Mouse (Mus musculus) inflammation-experienced regulatory T-cells, adult 6 months (primary cell): Measurements from ENCODE around the gene Aff3. TPM values are rescaled to one million over a fixed set of nuclear protein-coding genes. Genes with fewer than 3 reads are reported as not detected.

ENCODE experiments used
- ATAC-seq: one replicate; pipeline ENCODE4 v1.8.0; 2017
- polyA plus RNA-seq, 3 experiments: library from polyadenylated mRNA; unstranded; fragments of 100-300 nt; shearing (Covaris generic); gene quantifications; one replicate each; pipeline ENCODE4 v1.2.1; 2017

The Aff3 gene
- polyA plus RNA-seq, 3 experiments from 2014 or later = 4.1 to 16.7 (median 15.5) TPM

- ATAC-seq = no peak
Observed at GRCm38 (mm10) chr1:38310076-38310475, 354.7 kb downstream of the Aff3 start.

GRCm38 (mm10) chr1:38309341-38309740 is 355.4 kb downstream of the Aff3 start:
- no peak for ATAC-seq

- ATAC-seq = no peak
Observed at GRCm38 (mm10) chr1:38308705-38308996, 356.1 kb downstream of the Aff3 start.

- no peak for ATAC-seq
Observed at GRCm38 (mm10) chr1:38307821-38308704, 356.7 kb downstream of the Aff3 start.

GRCm38 (mm10) chr1:38307234-38307633 is 357.5 kb downstream of the Aff3 start:
- no peak for ATAC-seq

GRCm38 (mm10) chr1:38306146-38306545 is 358.6 kb downstream of the Aff3 start:
- ATAC-seq = no peak

- no peak for ATAC-seq
Observed at GRCm38 (mm10) chr1:38304376-38304775, 360.4 kb downstream of the Aff3 start.

- no peak for ATAC-seq
Observed at GRCm38 (mm10) chr1:38298291-38298690, 366.5 kb downstream of the Aff3 start.

GRCm38 (mm10) chr1:38294906-38295305 is 369.8 kb downstream of the Aff3 start:
- ATAC-seq = no peak

- ATAC-seq = no peak
Observed at GRCm38 (mm10) chr1:38294336-38294695, 370.4 kb downstream of the Aff3 start.

GRCm38 (mm10) chr1:38293671-38294335 is 371.0 kb downstream of the Aff3 start:
- ATAC-seq = no peak

- no peak for ATAC-seq
Observed at GRCm38 (mm10) chr1:38292851-38293250, 371.9 kb downstream of the Aff3 start.

GRCm38 (mm10) chr1:38291915-38292314 is 372.8 kb downstream of the Aff3 start:
- ATAC-seq = no peak

GRCm38 (mm10) chr1:38291497-38291896 is 373.3 kb downstream of the Aff3 start:
- ATAC-seq = no peak

GRCm38 (mm10) chr1:38290881-38291280 is 373.9 kb downstream of the Aff3 start:
- no peak for ATAC-seq

- no peak for ATAC-seq
Observed at GRCm38 (mm10) chr1:38289891-38290290, 374.9 kb downstream of the Aff3 start.

- no peak for ATAC-seq
Observed at GRCm38 (mm10) chr1:38288716-38289115, 376.0 kb downstream of the Aff3 start.

- ATAC-seq = no peak
Observed at GRCm38 (mm10) chr1:38286551-38286950, 378.2 kb downstream of the Aff3 start.

GRCm38 (mm10) chr1:38280549-38280948 is 384.2 kb downstream of the Aff3 start:
- ATAC-seq = no peak

GRCm38 (mm10) chr1:38271312-38271711 is 393.4 kb downstream of the Aff3 start:
- ATAC-seq = no peak

- no peak for ATAC-seq
Observed at GRCm38 (mm10) chr1:38268246-38269042, 396.3 kb downstream of the Aff3 start.

- ATAC-seq = no peak
Observed at GRCm38 (mm10) chr1:38263251-38263650, 401.5 kb downstream of the Aff3 start.
